Mouse (Mus musculus) liver, embryonic 11.5 days (tissue): ENCODE results near the gene Sulf2. TPM values are rescaled to one million over a fixed set of nuclear protein-coding genes. Genes with fewer than 3 reads are reported as not detected.
A peak's percentile ranks its signal among the peaks of the same experiment; 100 is the strongest.

ENCODE experiments used
- ATAC-seq: fragments of 200-750 bp; cut with Nextera tagmentation; replicated peaks from 2 replicates; pipeline ENCODE4 v1.8.0; 2017; ENCODE audit warnings: moderate number of reproducible peaks, mild to moderate bottlenecking, moderate TSS enrichment, moderate library complexity; ENCODE audit not compliant: low FRiP score
- DNase-seq: peaks from one replicate; pipeline ENCODE4 v3.0.0-alpha.2; 2017; ENCODE audit warnings: low spot score
- H3K27ac ChIP-seq: fragments of 300-500 bp; sonication (generic); 2 replicates; pipeline ENCODE4 v1.5.1; 2014; ENCODE audit warnings: mild to moderate bottlenecking, low read depth, low read length, control low read depth
- H3K27me3 ChIP-seq: fragments of 300-500 bp; sonication (generic); replicated peaks from 2 replicates; pipeline ENCODE4 v1.6.1; 2014; ENCODE audit warnings: low read length, mixed read lengths; ENCODE audit not compliant: control insufficient read depth, insufficient read depth
- H3K36me3 ChIP-seq: fragments of 300-500 bp; sonication (generic); 2 replicates; pipeline ENCODE4 v1.6.1; 2014; ENCODE audit warnings: mild to moderate bottlenecking, low read length, moderate library complexity, mixed read lengths; ENCODE audit not compliant: control insufficient read depth, insufficient read depth
- H3K4me1 ChIP-seq: fragments of 300-500 bp; sonication (generic); replicated peaks from 2 replicates; pipeline ENCODE4 v1.6.1; 2014; ENCODE audit warnings: low read length, mixed read lengths; ENCODE audit not compliant: control insufficient read depth, insufficient read depth
- H3K4me2 ChIP-seq: fragments of 300-500 bp; sonication (generic); 2 replicates; pipeline ENCODE4 v1.6.1; 2014; ENCODE audit warnings: mild to moderate bottlenecking, control low read depth, moderate library complexity
- H3K4me3 ChIP-seq: fragments of 300-500 bp; sonication (generic); 2 replicates; pipeline ENCODE4 v1.5.1; 2014; ENCODE audit warnings: low read depth, low read length, control low read depth
- H3K9ac ChIP-seq: fragments of 300-500 bp; sonication (generic); 2 replicates; pipeline ENCODE4 v1.6.1; 2014; ENCODE audit warnings: low read depth, low read length, control low read depth
- H3K9me3 ChIP-seq: fragments of 300-500 bp; sonication (generic); 2 replicates; pipeline ENCODE4 v1.6.1; 2016; ENCODE audit warnings: low read length, inconsistent platforms, mixed read lengths; ENCODE audit not compliant: control insufficient read depth
- WGBS: fragments of 180-500 bp; shearing (Covaris S2); extraction: QIAGEN DNeasy Blood & Tissue Kit; methylation state at CpG from one replicate; pipeline ENCODE4 v1.1.7; 2014; 5-methylcytosine and 5-hydroxymethylcytosine counted together
- polyA plus RNA-seq: library from polyadenylated mRNA; unstranded; fragments of >200 nt; fragmentation: Nextera tagmentation; extraction: Ambion mirVana; gene quantifications from 2 replicates; pipeline ENCODE4 v1.2.1, GENCODE M21; 2014

The Sulf2 gene
- polyA plus RNA-seq, result 30.3 and 32.4 TPM in 2 replicates

DNA sequence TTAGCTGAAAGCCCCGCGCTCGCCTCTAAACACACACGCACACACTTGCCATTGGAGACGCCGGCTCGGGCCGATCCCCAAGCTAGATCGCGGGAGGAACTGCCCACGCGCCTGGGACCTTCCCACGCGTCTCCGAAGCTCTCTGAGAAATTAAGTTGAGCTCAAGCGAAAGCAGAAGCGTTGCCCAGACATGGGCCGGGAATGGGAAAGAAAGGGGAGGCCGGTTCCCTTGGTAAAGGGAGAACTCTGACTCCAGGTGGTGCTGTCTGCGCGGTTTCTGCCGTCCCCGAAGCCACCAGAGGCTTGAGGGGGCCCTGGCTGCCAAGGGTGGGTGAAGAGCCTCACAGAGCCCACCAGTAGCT lies at the start of gene Sulf2:
TSS of gene Sulf2 (minus strand) at position 210 of the 362 bp plus-strand sequence.
- Histone ChIP-seq H3K27me3 (peaks cover 50% of the 10 kb centered on the region), H3K27ac (peak within 1 kb of the TSS; percentile 76), H3K9me3 (no peaks in the 10 kb centered on the region), H3K9ac (peak within 1 kb of the TSS; percentile 70), H3K36me3 (no peaks in the 10 kb centered on the region), H3K4me2 (peak within 1 kb of the TSS; percentile 73), H3K4me3 (peak within 1 kb of the TSS; percentile 58), H3K4me1 (peaks cover 3% of the 10 kb centered on the region; the same call in 1 of the 2 replicates)
- DNase-seq, result peak; percentile 68
- no peak for ATAC-seq
- WGBS, result under 1% methylated on average over 23 of the region's 23 CpGs

DNA sequence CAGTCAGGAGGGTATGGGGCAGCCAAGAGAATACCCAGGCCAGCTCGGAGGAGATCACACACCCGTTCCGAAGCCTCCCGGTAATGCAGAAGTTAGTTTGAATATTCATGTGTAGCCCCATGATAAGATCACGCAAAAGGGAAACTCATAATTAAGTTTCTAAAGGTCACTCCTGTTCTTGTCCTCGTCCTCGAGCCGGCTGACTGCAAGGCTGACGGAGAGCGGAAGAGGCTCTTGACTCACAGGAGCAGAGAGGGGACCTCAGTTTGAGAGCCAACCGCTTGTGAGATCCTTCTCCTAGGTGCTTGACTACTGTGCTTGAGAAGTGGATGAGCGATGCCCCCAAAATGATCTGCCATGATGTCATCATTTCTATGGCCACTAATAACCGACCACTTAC lies 48.7 kb upstream of the Sulf2 start:
- no peak overlapping the region for H3K27ac ChIP-seq
- H3K9ac ChIP-seq, result no peak overlapping the region
- no peaks in the 10 kb centered on the region for H3K9me3 ChIP-seq

DNA sequence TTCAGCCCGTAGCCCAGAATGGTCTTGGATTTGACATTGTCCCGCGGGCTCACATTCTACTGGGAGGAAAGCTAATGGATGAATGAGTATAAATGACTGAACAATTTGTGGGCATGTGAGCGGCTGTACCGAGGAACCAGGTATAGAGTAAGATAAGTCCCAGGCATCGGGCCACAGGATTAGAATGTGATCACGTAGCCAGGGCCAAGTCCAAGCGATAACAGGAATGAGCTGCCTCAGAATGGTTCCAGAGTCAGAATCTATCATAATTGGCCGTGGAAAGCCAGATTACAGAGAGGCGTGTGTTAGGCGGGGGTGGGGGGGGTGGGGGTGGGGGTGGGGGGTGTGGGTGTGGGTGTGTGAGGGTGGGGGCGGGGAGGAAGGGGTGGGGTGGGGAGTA lies 48.2 kb upstream of the Sulf2 start:
- no peak overlapping the region for H3K9ac ChIP-seq
- no peaks in the 10 kb centered on the region for H3K27me3 ChIP-seq
- H3K4me3 ChIP-seq, result no peak overlapping the region
- DNase-seq (no peak), ATAC-seq (no peak)
- no peaks in the 10 kb centered on the region for H3K4me1 ChIP-seq
- no peaks in the 10 kb centered on the region for H3K9me3 ChIP-seq
- H3K27ac ChIP-seq, result no peak overlapping the region
- 79% methylated on average over 12 of the region's 12 CpGs for WGBS
- no peaks in the 10 kb centered on the region for H3K36me3 ChIP-seq
- H3K4me2 ChIP-seq, result no peak overlapping the region

More for the DNA sequence above, 48.7 kb upstream of the Sulf2 start:
- no peak for DNase-seq
- Histone ChIP-seq H3K4me1 (no peaks in the 10 kb centered on the region), H3K4me2 (no peak overlapping the region), H3K4me3 (no peak overlapping the region), H3K36me3 (no peaks in the 10 kb centered on the region), H3K27me3 (no peaks in the 10 kb centered on the region)
- WGBS, result 83% methylated on average over 13 of the region's 13 CpGs
- ATAC-seq, result no peak

DNA sequence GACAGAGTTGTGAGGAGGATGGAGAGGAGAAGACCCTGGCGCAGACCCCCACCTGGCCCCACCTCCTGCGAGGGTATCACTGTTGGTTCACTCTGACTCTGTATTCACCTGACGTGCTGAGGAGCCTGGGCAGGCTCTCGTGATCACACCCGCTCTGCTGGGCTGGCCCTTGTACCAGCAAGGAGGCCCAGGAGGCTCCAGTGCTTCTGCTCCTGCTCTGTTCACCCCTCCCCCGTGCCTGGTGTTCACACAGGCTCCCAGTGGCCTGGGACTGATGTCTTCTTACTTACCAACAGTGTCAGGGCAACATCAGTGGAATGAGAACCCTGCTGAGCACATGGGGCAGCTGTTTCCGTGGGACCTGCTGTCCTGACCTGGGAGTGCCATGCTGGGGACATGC lies 42.5 kb upstream of the Sulf2 start:
- no peak overlapping the region for H3K4me3 ChIP-seq
- H3K9ac ChIP-seq, result no peak overlapping the region
- H3K27me3 ChIP-seq, result no peaks in the 10 kb centered on the region
- H3K9me3 ChIP-seq, result no peaks in the 10 kb centered on the region
- H3K4me1 ChIP-seq, result 0 out of 2 replicates have a peak, but pooled peaks cover 2% of the 10 kb centered on the region
- ATAC-seq (no peak), DNase-seq (no peak)
- H3K36me3 ChIP-seq, result no peaks in the 10 kb centered on the region
- WGBS, result 47% methylated on average over 7 of the region's 7 CpGs
- H3K4me2 ChIP-seq, result no peak overlapping the region
- no peak overlapping the region for H3K27ac ChIP-seq

DNA sequence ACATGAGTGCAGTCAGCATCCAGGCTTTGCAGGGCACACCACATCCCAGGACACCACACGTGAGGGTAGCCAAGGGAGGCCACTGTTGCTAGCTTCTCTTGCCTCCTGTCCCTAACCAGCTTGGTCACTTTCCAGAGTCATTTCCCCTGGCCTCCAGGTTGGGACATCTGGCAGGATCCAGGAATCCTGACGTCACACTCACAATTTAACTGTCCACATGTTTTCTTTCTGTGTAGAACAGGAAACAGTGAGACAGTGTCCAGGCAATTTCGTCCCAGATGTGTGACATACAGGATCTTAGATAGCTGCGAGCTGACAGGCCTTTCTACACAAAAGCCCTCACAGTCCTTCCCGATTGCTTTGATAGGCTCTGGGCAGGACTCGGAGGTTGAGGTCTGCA lies 41.6 kb upstream of the Sulf2 start:
- Histone ChIP-seq H3K36me3 (no peaks in the 10 kb centered on the region), H3K9me3 (no peaks in the 10 kb centered on the region), H3K9ac (no peak overlapping the region), H3K4me1 (0 out of 2 replicates have a peak, but pooled peaks cover 2% of the 10 kb centered on the region), H3K4me2 (no peak overlapping the region), H3K27ac (no peak overlapping the region), H3K4me3 (no peak overlapping the region), H3K27me3 (no peaks in the 10 kb centered on the region)
- WGBS, result 52% methylated on average over 6 of the region's 6 CpGs
- ATAC-seq (no peak), DNase-seq (no peak)

DNA sequence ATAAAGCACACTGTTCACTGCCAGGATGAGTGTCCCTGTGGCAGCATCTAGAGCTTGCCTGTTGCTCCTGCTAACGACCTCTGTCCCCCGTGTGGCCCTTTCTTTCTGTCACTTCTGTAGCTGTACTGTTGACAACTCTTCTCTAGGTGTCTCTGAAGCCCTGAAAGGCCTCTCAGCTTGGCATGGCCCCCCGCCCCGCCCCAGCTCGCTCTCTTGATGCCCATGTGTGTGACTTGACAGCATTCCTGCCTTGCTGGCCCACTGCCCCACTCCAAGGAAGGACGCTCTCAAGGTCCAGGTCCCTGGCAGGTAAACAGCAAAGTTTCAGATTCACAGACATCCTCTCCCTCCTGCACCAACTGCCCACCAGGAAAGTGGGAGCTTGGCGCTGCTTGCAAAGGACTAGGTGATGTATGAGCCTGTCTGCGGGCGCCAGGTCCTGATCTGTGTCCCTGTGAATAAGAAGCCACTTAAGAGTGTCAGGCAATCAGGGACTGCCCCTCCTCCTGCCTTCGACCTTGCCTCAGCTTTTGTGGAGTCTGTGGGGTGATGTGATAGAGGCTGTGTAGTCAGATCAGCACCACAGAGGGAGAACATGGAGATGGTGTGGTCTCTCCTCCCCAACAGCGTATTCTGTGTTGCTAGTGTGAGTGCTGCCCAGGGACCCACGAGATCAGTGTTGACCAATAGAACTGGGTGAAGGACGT lies 40.8 kb upstream of the Sulf2 start:
- Histone ChIP-seq H3K4me1 (0 out of 2 replicates have a peak, but pooled peaks cover 2% of the 10 kb centered on the region), H3K4me2 (no peak overlapping the region), H3K36me3 (no peaks in the 10 kb centered on the region), H3K4me3 (no peak overlapping the region), H3K27ac (no peak overlapping the region), H3K9me3 (no peaks in the 10 kb centered on the region), H3K9ac (no peak overlapping the region), H3K27me3 (no peaks in the 10 kb centered on the region)
- ATAC-seq, result no peak
- DNase-seq, result no peak
- 63% methylated on average over 13 of the region's 13 CpGs for WGBS

DNA sequence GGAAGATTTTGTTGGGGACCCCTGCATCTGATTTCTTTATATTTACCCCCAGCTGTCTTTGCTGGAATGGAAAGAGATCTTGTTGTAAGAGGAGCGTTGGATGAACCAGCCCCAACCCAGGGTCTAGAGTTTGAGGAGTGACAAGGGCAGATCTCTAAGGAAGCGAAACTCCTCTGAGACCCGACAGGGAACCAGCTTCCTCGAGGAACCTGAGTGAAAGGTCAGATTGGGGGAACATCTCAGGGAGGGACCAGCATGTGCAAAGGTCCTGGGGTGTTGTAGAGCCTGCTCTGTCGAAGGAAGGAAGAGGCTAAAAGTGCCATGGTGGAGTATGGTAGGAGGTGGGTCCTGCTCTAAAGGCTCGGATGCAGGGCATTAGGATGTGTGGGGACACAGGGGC lies 39.6 kb upstream of the Sulf2 start:
- 59% methylated on average over 6 of the region's 6 CpGs for WGBS
- no peaks in the 10 kb centered on the region for H3K36me3 ChIP-seq
- H3K27ac ChIP-seq, result no peak overlapping the region
- H3K27me3 ChIP-seq, result no peaks in the 10 kb centered on the region
- no peak overlapping the region for H3K4me3 ChIP-seq
- H3K9ac ChIP-seq, result no peak overlapping the region
- ATAC-seq, result no peak
- DNase-seq, result no peak
- no peak overlapping the region for H3K4me2 ChIP-seq
- H3K9me3 ChIP-seq, result no peaks in the 10 kb centered on the region
- H3K4me1 ChIP-seq, result 0 out of 2 replicates have a peak, but pooled peaks cover 2% of the 10 kb centered on the region

DNA sequence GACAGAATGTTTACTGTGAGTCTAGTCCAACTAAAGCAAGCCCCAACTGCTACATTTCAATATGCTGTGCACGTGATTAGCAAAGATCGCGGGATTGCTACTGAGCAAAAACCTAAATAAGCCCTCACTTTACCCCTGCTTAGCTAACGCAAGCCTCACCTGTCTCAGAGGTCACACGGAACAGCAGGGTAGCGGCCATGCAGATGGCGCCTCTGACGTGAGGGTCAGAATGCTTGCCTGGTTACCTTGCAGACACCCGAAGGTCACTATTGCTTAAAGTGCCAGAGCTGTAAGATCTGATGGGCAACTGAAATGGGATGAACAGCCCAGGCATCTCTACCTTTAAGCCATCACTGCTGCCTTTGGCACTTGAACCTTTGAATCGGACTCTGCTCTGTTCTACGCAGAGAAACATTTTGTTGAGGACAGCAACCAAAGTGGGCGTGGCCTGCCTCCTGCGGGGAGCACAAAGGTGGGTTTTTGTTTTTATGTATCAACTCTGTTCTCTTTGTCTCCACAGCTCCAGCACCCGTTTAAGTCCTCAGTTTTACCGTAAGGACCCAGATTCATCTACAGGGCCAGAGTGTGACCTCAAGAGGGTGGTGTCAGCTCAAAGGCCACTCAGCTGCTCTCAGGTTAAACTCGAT lies 38.8 kb upstream of the Sulf2 start:
- H3K27me3 ChIP-seq, result no peaks in the 10 kb centered on the region
- 57% methylated on average over 16 of the region's 16 CpGs for WGBS
- no peak overlapping the region for H3K4me3 ChIP-seq
- no peak overlapping the region for H3K9ac ChIP-seq
- no peak overlapping the region for H3K4me2 ChIP-seq
- no peak overlapping the region for H3K27ac ChIP-seq
- DNase-seq (no peak), ATAC-seq (no peak)
- H3K36me3 ChIP-seq, result no peaks in the 10 kb centered on the region
- H3K9me3 ChIP-seq, result no peaks in the 10 kb centered on the region
- 0 out of 2 replicates have a peak, but pooled peaks cover 2% of the 10 kb centered on the region for H3K4me1 ChIP-seq

DNA sequence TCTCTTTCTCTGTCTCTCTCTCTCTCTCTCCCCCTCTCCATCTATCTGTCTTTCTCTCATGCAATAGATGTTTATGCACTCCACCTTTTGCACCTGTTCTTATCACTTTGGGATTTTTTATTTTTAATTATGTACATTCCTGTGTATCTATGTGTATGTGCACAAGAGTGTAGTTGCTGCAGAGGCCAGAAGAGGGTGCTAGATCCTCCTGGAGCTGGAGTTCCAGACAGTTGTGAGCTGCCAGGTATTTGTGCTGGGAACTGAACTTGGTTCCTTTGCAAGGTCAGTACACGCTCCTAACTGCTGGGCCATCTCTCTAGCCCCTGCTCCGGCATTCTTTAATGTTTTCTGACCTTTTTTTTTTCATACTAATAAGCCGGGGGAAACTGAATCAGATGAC lies 38.0 kb upstream of the Sulf2 start:
- Histone ChIP-seq H3K4me3 (no peak overlapping the region), H3K4me2 (no peak overlapping the region), H3K9me3 (no peaks in the 10 kb centered on the region), H3K27me3 (no peaks in the 10 kb centered on the region), H3K27ac (no peak overlapping the region), H3K36me3 (no peaks in the 10 kb centered on the region), H3K4me1 (0 out of 2 replicates have a peak, but pooled peaks cover 2% of the 10 kb centered on the region), H3K9ac (no peak overlapping the region)
- no peak for DNase-seq
- no peak for ATAC-seq
- WGBS, result 93% methylated on average over 3 of the region's 3 CpGs
